Mouse (Mus musculus) lung, adult 2 months (tissue): ENCODE data around the gene Plpp3.

Experiments used
- CTCF ChIP-seq: fragments of 200-500 bp; IDR thresholded peaks from 2 replicates; pipeline ENCODE4 v1.5.1; 2011; ENCODE audit warnings: mild to moderate bottlenecking, low read length, control low read depth; ENCODE audit not compliant: insufficient read depth
- POLR2A ChIP-seq: fragments of 200-500 bp; IDR thresholded peaks from 2 replicates; pipeline ENCODE4 v1.6.1; 2011; ENCODE audit warnings: low read depth, mild to moderate bottlenecking, control low read depth, low read length, borderline replicate concordance; ENCODE audit errors: extremely low read depth

- TF ChIP-seq POLR2A (no peak), CTCF (no peak)
Measured at GRCm38 (mm10) chr4:105169093-105169571, 12.0 kb downstream of the Plpp3 start.
